Mouse (Mus musculus) left cerebral cortex, postnatal 10 days (tissue): ENCODE data around the gene 4930404N11Rik. TPM values are rescaled to one million over a fixed set of nuclear protein-coding genes. Genes with fewer than 3 reads are reported as not detected.

Source experiments
- DNase-seq, 2 experiments: peaks; one replicate each; pipeline ENCODE4 v3.0.0; 2021 to 2022; ENCODE audit warnings: low spot score in 2 of 2, mixed read lengths in 1 of 2; ENCODE audit errors: extremely low spot score in 1 of 2
- intact Hi-C: fragments of 180-260 bp; cut with DNase I; formaldehyde crosslinking; loops from one replicate; pipeline ENCODE4 v1.15.1; 2025
- microRNA-seq: library from miRNA; unstranded; fragments of <30 nt; microRNA quantifications from one replicate; pipeline ENCODE4 v1.2.0, GENCODE M21; 2022
- total RNA-seq, 2 experiments: library from RNA; stranded (reverse); gene quantifications; 2 replicates each; pipeline ENCODE4 v1.2.3; 2021

4930404N11Rik gene
- total RNA-seq, 2 experiments from 2014 or later, result 1.2 to 1.7 TPM

- intact Hi-C loops, result loop anchor here (5.0 kb wide), 1 partner anchor 33 kb away; no protein-coding TSS in a partner anchor
- peak; percentile 99 to 100 for DNase-seq
These were observed 44.9 kb downstream of the 4930404N11Rik start, which contains the start of gene Cactin for GRCm38 (mm10) chr10:81320550-81321347. Cactin (plus strand) TSS chr10:81321103.

- DNase-seq, result peak in 1 of 2 experiments; percentile 99
- intact Hi-C loops, result loop anchor here (5.0 kb wide), 1 partner anchor 33 kb away; no protein-coding TSS in a partner anchor
These were observed 45.7 kb downstream of the 4930404N11Rik start for GRCm38 (mm10) chr10:81319741-81320549.

GRCm38 (mm10) chr10:81319330-81319699 lies 46.3 kb downstream of the 4930404N11Rik start:
- DNase-seq, result peak in 1 of 2 experiments; percentile 61
- intact Hi-C loops, result no loop called here

- intact Hi-C loops, result no loop called here
- peak in 1 of 2 experiments; percentile 78 for DNase-seq
These were observed 46.9 kb downstream of the 4930404N11Rik start for GRCm38 (mm10) chr10:81318589-81319329.

GRCm38 (mm10) chr10:81317273-81317672 lies 48.3 kb downstream of the 4930404N11Rik start:
- DNase-seq, result peak in 1 of 2 experiments; percentile 75
- intact Hi-C loops, result no loop called here

- no peak for DNase-seq
- intact Hi-C loops, result no loop called here
These were observed 49.1 kb downstream of the 4930404N11Rik start for GRCm38 (mm10) chr10:81316338-81317060.

- no peak for DNase-seq
- intact Hi-C loops, result no loop called here
These were observed 50.0 kb downstream of the 4930404N11Rik start for GRCm38 (mm10) chr10:81315587-81315986.

GRCm38 (mm10) chr10:81314201-81314600 lies 51.4 kb downstream of the 4930404N11Rik start:
- DNase-seq, result no peak
- intact Hi-C loops, result no loop called here

GRCm38 (mm10) chr10:81313581-81313980 lies 52.0 kb downstream of the 4930404N11Rik start:
- intact Hi-C loops, result no loop called here

More at GRCm38 (mm10) chr10:81313581-81313980, 52.0 kb downstream of the 4930404N11Rik start:
- DNase-seq, result no peak

Small RNAs within 50 kb of the gene (microRNA-seq; reads per million reads assigned to microRNA genes)
- 4.0 reads per million, percentile 11 among the genes with 10 or more reads in this experiment for gene Mir6913

Other genes with a start within 250 kb of the 4930404N11Rik start
- gene Zbtb7a, start 230.6 kb downstream of the 4930404N11Rik start, total RNA-seq, result 10 to 100 TPM; 38.7 to 42.6 TPM
- 10 to 100 TPM; 24.3 to 25.8 TPM for gene Pias4, start 197.9 kb downstream of the 4930404N11Rik start, total RNA-seq
- 1,000 to 10,000 TPM; 1,077 to 1,083 TPM for gene Eef2, start 189.2 kb downstream of the 4930404N11Rik start, total RNA-seq
- 10 to 100 TPM; 64.1 to 72.7 TPM for gene Dapk3, start 182.8 kb downstream of the 4930404N11Rik start, total RNA-seq
- not detected for gene 4930442H23Rik, start 182.0 kb downstream of the 4930404N11Rik start, total RNA-seq
- gene Nmrk2, start 163.8 kb downstream of the 4930404N11Rik start, total RNA-seq, result not detected
- gene Atcay, start 135.0 kb downstream of the 4930404N11Rik start, total RNA-seq, result 100 to 1,000 TPM; 209 to 222 TPM
- gene Zfr2, start 132.7 kb downstream of the 4930404N11Rik start, total RNA-seq, result 10 to 100 TPM; 62.2 to 63.5 TPM
- gene Matk, start 112.9 kb downstream of the 4930404N11Rik start, total RNA-seq, result 100 to 1,000 TPM; 223 to 225 TPM
- gene Mrpl54, start 98.9 kb downstream of the 4930404N11Rik start, total RNA-seq, result 10 to 100 TPM; 47.8 to 52.7 TPM
- 10 to 100 TPM; 23.7 to 32.6 TPM for gene Apba3, start 98.9 kb downstream of the 4930404N11Rik start, total RNA-seq
- under 1 TPM; 0.39 to 0.49 TPM for gene Tjp3, start 74.2 kb downstream of the 4930404N11Rik start, total RNA-seq
- 100 to 1,000 TPM; 336 to 340 TPM for gene Pip5k1c, start 72.9 kb downstream of the 4930404N11Rik start, total RNA-seq
- gene Cactin, start 44.7 kb downstream of the 4930404N11Rik start, total RNA-seq, result 10 to 100 TPM; 26.4 to 26.7 TPM
- 1 to 10 TPM; 1.1 to 2.1 TPM for gene Tbxa2r, start 37.1 kb downstream of the 4930404N11Rik start, total RNA-seq
- under 1 TPM; 0.39 to 0.49 TPM for gene Gipc3, start 22.6 kb downstream of the 4930404N11Rik start, total RNA-seq
- 10 to 100 TPM; 18.3 to 20.3 TPM for gene Hmg20b, start 15.3 kb downstream of the 4930404N11Rik start, total RNA-seq
- 10 to 100 TPM; 32.8 to 35.9 TPM for gene Mfsd12, start 8.3 kb downstream of the 4930404N11Rik start, total RNA-seq
- 10 to 100 TPM; 85.7 to 94.7 TPM for gene Fzr1, start 12.7 kb upstream of the 4930404N11Rik start, total RNA-seq
- gene Dohh, start 18.6 kb upstream of the 4930404N11Rik start, total RNA-seq, result 10 to 100 TPM; 79.3 to 83.5 TPM
- 1 to 10 TPM; 3.4 to 5.0 TPM for gene Gm48551, start 18.6 kb upstream of the 4930404N11Rik start, total RNA-seq
- gene Gm48552, start 23.2 kb upstream of the 4930404N11Rik start, total RNA-seq, result 1 to 10 TPM; 2.5 to 3.5 TPM
- 1 to 10 TPM; 2.0 to 2.2 TPM for gene Smim24, start 27.2 kb upstream of the 4930404N11Rik start, total RNA-seq
- gene Nfic, start 89.8 kb upstream of the 4930404N11Rik start, total RNA-seq, result 10 to 100 TPM; 40.7 to 44.6 TPM
- 100 to 1,000 TPM; 287 to 297 TPM for gene Celf5, start 116.9 kb upstream of the 4930404N11Rik start, total RNA-seq
- gene Ncln, start 130.6 kb upstream of the 4930404N11Rik start, total RNA-seq, result 100 to 1,000 TPM in 1 of 2 experiments, 10 to 100 TPM in 1; 94.8 to 102 TPM
- gene S1pr4, start 134.3 kb upstream of the 4930404N11Rik start, total RNA-seq, result under 1 TPM; 0.18 to 0.28 TPM
- 1 to 10 TPM; 2.3 to 2.9 TPM for gene Gna15, start 158.4 kb upstream of the 4930404N11Rik start, total RNA-seq
- gene Gna11, start 179.4 kb upstream of the 4930404N11Rik start, total RNA-seq, result 100 to 1,000 TPM; 111 to 118 TPM
- gene Aes, start 193.7 kb upstream of the 4930404N11Rik start, total RNA-seq, result 100 to 1,000 TPM; 542 to 558 TPM
- 10 to 100 TPM; 20.9 to 22.4 TPM for gene Tle2, start 208.7 kb upstream of the 4930404N11Rik start, total RNA-seq
- gene Tle6, start 235.3 kb upstream of the 4930404N11Rik start, total RNA-seq, result 1 to 10 TPM in 1 of 2 experiments, under 1 TPM in 1; 0.93 to 3.0 TPM
- gene BC025920, start 240.5 kb upstream of the 4930404N11Rik start, total RNA-seq, result 1 to 10 TPM; 1.9 to 2.2 TPM